Mouse (Mus musculus) ES-CJ7 (cell line): ENCODE data around the gene Hmgxb4.

Source experiments
- DNase-seq: peaks from one replicate; pipeline ENCODE4 v3.0.0; 2011; ENCODE audit warnings: low read depth, low spot score

The Hmgxb4 gene

DNA sequence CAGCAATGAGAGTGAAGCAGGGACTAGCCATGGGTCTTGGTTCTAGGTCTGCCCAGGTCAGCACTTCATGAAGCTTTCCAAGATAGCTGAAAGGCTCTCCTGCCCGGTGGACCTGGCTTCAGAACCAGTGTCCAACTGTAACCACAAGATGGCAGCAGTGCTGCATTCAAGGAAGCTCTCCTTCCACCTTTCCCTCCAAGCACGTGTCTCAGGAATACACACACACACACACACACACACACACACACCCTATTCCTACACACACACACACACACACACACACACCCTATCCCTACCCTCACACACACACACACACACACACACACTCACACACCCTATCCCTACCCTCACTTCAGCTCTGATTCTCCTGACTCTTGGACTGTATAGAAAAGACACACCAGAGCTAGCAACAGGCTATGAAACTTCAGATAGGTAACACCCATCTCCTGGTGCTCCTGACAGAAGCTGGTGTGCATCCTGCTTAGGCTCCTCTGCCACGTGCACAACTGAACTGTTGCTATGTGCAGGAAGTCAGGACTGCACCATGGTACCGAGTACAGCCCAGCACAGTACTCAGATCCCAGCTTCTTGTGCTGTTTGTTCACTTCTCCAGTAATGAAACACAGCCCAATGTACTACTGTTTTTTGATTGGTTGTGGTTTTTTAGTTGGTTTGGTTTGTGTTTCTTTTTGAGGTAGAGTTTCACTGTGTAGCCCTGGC, 78.6 kb downstream of the Hmgxb4 start:
- DNase-seq = peak; percentile 91

DNA sequence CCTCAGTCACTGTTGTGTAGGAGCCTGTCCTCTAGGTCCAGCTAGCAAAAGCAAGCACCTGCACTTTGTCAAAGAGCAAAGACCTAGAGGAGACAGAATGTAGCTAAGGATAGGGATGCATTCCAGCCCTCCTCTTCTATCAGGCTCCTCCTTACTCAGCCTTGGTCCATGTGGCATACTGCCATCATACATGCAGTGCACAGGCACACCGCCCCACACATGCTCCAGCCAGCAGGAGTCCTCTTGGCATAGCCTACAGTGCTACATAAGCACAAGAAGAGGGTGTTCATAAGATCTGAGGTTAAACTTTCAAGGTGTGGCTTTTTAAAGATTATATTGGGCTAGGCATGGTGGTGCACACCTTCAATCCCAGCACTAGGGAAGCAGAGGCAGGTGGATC, 81.7 kb downstream of the Hmgxb4 start:
- no peak for DNase-seq

DNA sequence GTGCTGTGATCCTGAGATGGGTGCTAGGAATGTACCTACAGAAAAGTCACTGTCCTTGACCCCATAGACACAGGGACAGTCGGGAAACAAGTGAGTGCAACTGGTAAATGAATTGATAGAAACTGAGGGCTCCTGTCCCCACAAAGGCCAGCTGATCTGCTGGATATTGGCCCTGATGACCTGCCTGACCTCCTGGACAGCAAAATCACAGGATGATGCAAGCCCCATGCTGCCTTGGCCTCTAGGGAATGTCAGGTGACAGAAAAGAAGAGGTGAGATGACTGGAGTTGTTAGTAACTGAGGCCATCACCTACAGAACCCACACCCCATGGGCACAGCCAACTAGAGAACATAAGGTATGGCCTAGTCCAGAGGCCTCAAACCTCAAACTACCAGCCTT, 85.1 kb downstream of the Hmgxb4 start:
- DNase-seq = no peak

DNA sequence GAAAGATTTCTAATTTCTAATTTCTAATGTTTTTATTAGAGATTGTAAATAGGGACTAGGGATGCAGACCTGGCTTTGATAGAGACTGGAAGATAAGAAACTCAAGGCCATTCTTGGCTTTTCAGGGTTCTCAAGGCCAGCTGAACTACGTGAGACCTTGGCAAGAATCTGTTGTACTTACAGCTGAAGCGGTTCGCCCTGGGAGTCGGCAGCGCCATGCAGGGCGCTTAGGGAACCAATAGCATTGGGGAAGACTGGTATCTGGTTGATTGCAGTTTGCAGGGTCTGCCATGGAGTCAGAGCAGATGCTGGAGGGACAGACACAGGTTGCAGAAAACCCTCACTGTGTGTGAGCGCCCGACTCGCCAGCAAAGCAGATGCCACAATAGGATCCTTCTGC, 85.7 kb downstream of the Hmgxb4 start:
- DNase-seq = no peak
